Mouse (Mus musculus) kidney, adult 2 months (tissue): ENCODE results near the gene Frmd4a. TPM values are rescaled to one million over a fixed set of nuclear protein-coding genes. Genes with fewer than 3 reads are reported as not detected.
"Not testable (repeated sequence)": the region's sequence is repeated elsewhere in the genome, so short reads cannot be mapped to it uniquely, and the experiment has no call there.

Experiments
- DNase-seq: peaks from one replicate; pipeline ENCODE4 v3.0.0; 2021
- H3K27ac ChIP-seq: fragments of 200-500 bp; 2 replicates; pipeline ENCODE4 v1.5.1; 2012; ENCODE audit warnings: low read depth, low read length, control low read depth, inconsistent platforms; ENCODE audit not compliant: insufficient read depth
- H3K27me3 ChIP-seq: fragments of 200-500 bp; replicated peaks from 2 replicates; pipeline ENCODE4 v1.6.1; 2012; ENCODE audit warnings: mild to moderate bottlenecking, moderate library complexity, low read length, inconsistent platforms; ENCODE audit not compliant: control insufficient read depth, insufficient read depth
- H3K36me3 ChIP-seq: fragments of 200-500 bp; 2 replicates; pipeline ENCODE4 v1.6.1; 2012; ENCODE audit warnings: mild to moderate bottlenecking, moderate library complexity, low read length, inconsistent platforms; ENCODE audit not compliant: control insufficient read depth, insufficient read depth
- H3K4me1 ChIP-seq: fragments of 200-500 bp; 2 replicates; pipeline ENCODE4 v1.6.1; 2011; ENCODE audit warnings: low read length; ENCODE audit not compliant: control insufficient read depth, insufficient read depth
- H3K4me3 ChIP-seq: fragments of 200-500 bp; 2 replicates; pipeline ENCODE4 v1.5.1; 2011; ENCODE audit warnings: mild to moderate bottlenecking, low read depth, low read length, control low read depth; ENCODE audit not compliant: insufficient read depth
- CTCF ChIP-seq: fragments of 200-500 bp; conservative IDR thresholded peaks from 2 replicates; pipeline ENCODE4 v1.5.1; 2011; ENCODE audit warnings: low read depth, mild to moderate bottlenecking, control low read depth, low read length, moderate library complexity, mixed read lengths; ENCODE audit not compliant: insufficient read depth, insufficient read length
- POLR2A ChIP-seq: fragments of 200-500 bp; IDR thresholded peaks from one replicate; pipeline ENCODE4 v1.6.1; 2011; ENCODE audit warnings: low read depth, low read length, control low read depth
- WGBS: fragments of 180-500 bp; shearing (Covaris S2); methylation state at CpG from one replicate; pipeline ENCODE4 v1.1.7; 2018; 5-methylcytosine and 5-hydroxymethylcytosine counted together
- polyA plus RNA-seq: library from polyadenylated mRNA; depleted of rRNA; stranded (reverse); fragments of >200 nt; gene quantifications from 2 replicates; pipeline ENCODE4 v1.2.3, GENCODE M21; 2012

The Frmd4a gene
- polyA plus RNA-seq, 1 experiment, result 5.8 TPM

GRCm38 (mm10) chr2:4232761-4233322 lies 215.3 kb downstream of the Frmd4a start:
- H3K4me1 ChIP-seq, result no peaks in the 10 kb centered on the region
- 27% methylated on average over 10 of the region's 10 CpGs for WGBS
- H3K36me3 ChIP-seq, result no peaks in the 10 kb centered on the region
- H3K27me3 ChIP-seq, result no peaks in the 10 kb centered on the region
- H3K4me3 ChIP-seq, result no peak overlapping the region
- no peak overlapping the region for H3K27ac ChIP-seq
- no peak for TF ChIP-seq CTCF
- TF ChIP-seq POLR2A, result no peak
- no peak for DNase-seq

DNA sequence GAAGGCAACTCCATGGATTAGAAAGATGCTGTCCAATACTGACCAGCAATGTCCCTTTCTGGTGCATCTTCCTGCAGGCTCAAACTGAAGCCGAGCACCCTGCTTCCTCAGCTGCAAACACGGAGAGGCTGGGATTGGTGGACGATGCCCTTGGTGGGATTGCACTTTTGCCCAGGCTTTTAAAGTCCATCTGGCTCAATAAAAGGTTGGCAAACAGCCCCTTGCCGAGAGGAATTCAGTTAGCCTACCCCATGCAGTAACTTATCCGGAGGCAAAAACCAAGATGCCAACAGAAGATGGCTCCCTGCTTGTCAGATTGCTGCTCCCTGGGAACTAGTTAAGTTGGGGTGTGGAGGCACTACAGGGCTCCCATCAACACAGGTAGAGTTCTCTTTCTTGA lies 220.2 kb downstream of the Frmd4a start:
- Histone ChIP-seq H3K36me3 (no peaks in the 10 kb centered on the region), H3K27me3 (no peaks in the 10 kb centered on the region), H3K4me1 (no peaks in the 10 kb centered on the region), H3K4me3 (no peak overlapping the region), H3K27ac (no peak overlapping the region)
- TF ChIP-seq CTCF (no peak), POLR2A (no peak)
- WGBS, result 57% methylated on average over 5 of the region's 5 CpGs
- DNase-seq, result peak; percentile 11

DNA sequence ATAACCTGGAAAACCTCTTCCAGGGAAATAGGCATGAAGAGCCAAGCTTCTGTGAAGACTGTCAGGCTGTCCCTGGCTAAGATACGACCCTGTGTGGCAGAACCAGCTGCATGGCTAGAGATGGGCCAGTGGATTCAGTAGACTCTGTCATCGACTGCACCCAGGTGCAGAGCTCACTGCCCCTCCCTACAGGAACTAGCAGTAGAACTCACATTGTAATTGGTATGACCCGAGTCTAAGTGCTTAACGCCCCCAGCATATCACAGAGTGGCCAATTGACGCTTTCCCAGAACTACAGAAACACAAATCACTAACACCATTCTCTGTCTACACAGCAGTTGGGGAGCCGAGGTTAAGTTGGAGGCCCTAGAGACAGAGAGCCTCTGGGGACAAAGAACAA lies 232.2 kb downstream of the Frmd4a start:
- no peaks in the 10 kb centered on the region for H3K27me3 ChIP-seq
- no peak overlapping the region for H3K27ac ChIP-seq
- TF ChIP-seq POLR2A (no peak), CTCF (no peak)
- no peaks in the 10 kb centered on the region for H3K4me1 ChIP-seq
- DNase-seq, result no peak
- 42% methylated on average over 6 of the region's 6 CpGs for WGBS
- H3K36me3 ChIP-seq, result no peaks in the 10 kb centered on the region
- no peak overlapping the region for H3K4me3 ChIP-seq

DNA sequence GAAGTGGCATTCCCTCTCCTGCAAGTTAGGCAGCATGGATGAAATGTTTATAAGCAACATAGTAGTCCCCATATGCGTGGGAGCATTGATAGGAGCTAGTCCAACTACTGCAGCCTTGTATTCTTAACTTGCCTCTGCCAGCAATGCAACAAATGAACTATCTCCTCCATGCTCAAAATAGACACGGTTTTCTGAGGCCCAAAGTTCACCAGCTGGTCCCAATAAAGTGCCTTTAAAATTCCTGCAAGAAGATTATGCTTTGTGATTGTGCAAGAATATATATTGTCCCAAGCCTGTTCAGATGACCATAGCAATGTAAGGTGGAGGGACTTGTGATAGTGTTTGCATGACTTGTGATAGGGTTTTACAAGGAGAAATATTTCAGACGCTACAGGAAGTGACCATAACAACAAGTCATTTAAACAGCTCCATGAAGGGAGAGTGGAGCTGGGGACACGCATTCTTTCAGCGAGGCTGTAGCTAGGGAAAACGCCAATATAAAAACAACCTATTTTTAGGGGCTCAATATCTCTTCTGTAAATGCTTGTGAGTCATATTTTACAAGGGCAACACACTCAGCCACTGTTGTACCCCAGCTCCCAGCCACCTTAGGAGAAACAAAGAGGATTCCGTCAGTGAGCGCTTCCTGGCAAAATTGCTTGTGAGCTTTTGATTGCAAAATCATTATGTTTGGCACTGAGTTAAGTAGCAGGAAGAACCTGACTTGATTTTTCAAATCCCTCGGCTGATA lies 235.2 kb downstream of the Frmd4a start:
- Histone ChIP-seq H3K27me3 (no peaks in the 10 kb centered on the region), H3K27ac (peak overlapping the region; percentile 36; the same call in 1 of the 2 replicates), H3K36me3 (no peaks in the 10 kb centered on the region), H3K4me3 (no peak overlapping the region), H3K4me1 (no peaks in the 10 kb centered on the region)
- TF ChIP-seq CTCF, result no peak
- TF ChIP-seq POLR2A, result no peak
- peak; percentile 12 for DNase-seq
- 46% methylated on average over 9 of the region's 9 CpGs for WGBS

GRCm38 (mm10) chr2:4253348-4253747 lies 235.8 kb downstream of the Frmd4a start:
- H3K27me3 ChIP-seq, result no peaks in the 10 kb centered on the region
- H3K36me3 ChIP-seq, result no peaks in the 10 kb centered on the region
- 27% methylated on average over 4 of the region's 4 CpGs for WGBS
- H3K27ac ChIP-seq, result no peak overlapping the region
- TF ChIP-seq CTCF (peak; percentile 35), POLR2A (no peak)
- DNase-seq, result peak; percentile 27
- H3K4me3 ChIP-seq, result no peak overlapping the region
- H3K4me1 ChIP-seq, result no peaks in the 10 kb centered on the region

GRCm38 (mm10) chr2:4254083-4254482 lies 236.6 kb downstream of the Frmd4a start:
- WGBS, result 83% methylated on average over 5 of the region's 5 CpGs
- Histone ChIP-seq H3K4me1 (no peaks in the 10 kb centered on the region), H3K27ac (no peak overlapping the region), H3K4me3 (no peak overlapping the region), H3K27me3 (no peaks in the 10 kb centered on the region), H3K36me3 (no peaks in the 10 kb centered on the region)
- DNase-seq, result no peak
- no peak for TF ChIP-seq CTCF

GRCm38 (mm10) chr2:4256242-4256641 lies 238.7 kb downstream of the Frmd4a start:
- Histone ChIP-seq H3K27ac (no peak overlapping the region), H3K27me3 (no peaks in the 10 kb centered on the region), H3K36me3 (no peaks in the 10 kb centered on the region), H3K4me3 (no peak overlapping the region), H3K4me1 (no peaks in the 10 kb centered on the region)
- TF ChIP-seq POLR2A, result no peak
- no peak for TF ChIP-seq CTCF
- DNase-seq, result no peak
- 91% methylated on average over 2 of the region's 2 CpGs for WGBS

- 93% methylated on average over 1 of the region's 1 CpGs for WGBS
- Histone ChIP-seq H3K36me3 (no peaks in the 10 kb centered on the region), H3K27ac (no peak overlapping the region), H3K27me3 (no peaks in the 10 kb centered on the region), H3K4me3 (no peak overlapping the region), H3K4me1 (no peaks in the 10 kb centered on the region)
- DNase-seq, result no peak
- TF ChIP-seq CTCF (no peak), POLR2A (no peak)
Measured at GRCm38 (mm10) chr2:4257604-4258003, 240.1 kb downstream of the Frmd4a start.

DNA sequence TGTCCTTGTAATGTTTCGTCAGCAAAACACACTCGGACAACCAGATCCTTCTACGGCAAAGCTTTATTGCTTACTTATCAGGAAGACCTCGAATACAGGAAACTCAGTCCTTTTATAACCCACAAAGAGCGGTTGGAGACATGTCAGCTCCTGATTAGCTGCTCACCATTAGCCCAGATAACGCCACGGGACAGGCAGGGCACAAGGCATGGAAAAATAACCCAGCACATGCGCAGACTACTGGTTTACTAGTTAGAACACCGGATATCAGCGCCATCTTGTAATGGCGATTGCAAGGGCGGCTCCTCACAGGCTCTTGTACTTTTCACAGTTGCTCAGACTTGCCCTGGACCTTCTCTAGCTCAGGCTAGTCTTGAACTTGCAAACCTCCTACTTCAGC lies 241.3 kb downstream of the Frmd4a start:
- not testable (repeated sequence) for H3K4me3 ChIP-seq, H3K27me3 ChIP-seq, DNase-seq, H3K4me1 ChIP-seq, H3K27ac ChIP-seq, H3K36me3 ChIP-seq
- 96% methylated on average over 12 of the region's 12 CpGs for WGBS
